Mouse (Mus musculus): ENCODE measurements around the gene Abraxas2.

DNA sequence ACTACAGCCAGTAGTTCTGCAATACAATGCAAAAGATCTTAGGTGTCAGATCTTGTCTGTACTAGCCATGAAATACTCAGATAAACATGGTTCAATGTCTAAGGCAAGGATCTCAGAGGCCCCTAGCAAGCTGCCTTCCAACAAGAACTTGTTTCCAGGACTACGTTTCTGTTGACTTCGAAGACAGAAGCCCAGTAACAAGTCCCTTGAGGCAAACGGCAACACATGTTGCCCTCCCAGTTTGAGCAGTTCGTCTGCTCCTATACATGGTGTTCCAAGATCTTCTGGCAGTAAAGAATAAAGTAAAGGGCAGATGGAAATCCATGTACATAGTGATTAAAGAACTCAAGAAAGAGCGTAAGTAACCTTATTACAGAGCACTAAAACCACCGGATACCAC, 5.7 kb upstream of the Abraxas2 start:
- no peak for TF ChIP-seq FLI1 (IDR thresholded peaks at IDR 0.05; ENCODE audit: low read length)
- TF ChIP-seq GATA1 (IDR thresholded peaks at IDR 0.05; ENCODE audit: borderline replicate concordance, low read length) = no peak
